Mouse (Mus musculus) brain, embryonic 14.5 days (tissue): ENCODE measurements around the gene Gm12887.

Experiments
- CTCF ChIP-seq: fragments of 200-500 bp; IDR thresholded peaks from 2 replicates; pipeline ENCODE4 v1.5.1; 2012; ENCODE audit warnings: inconsistent platforms, mild to moderate bottlenecking, moderate library complexity, borderline replicate concordance; ENCODE audit not compliant: insufficient read depth, insufficient read length; ENCODE audit errors: extremely low read depth
- POLR2A ChIP-seq: fragments of 200-500 bp; IDR thresholded peaks from 2 replicates; pipeline ENCODE4 v1.6.1; 2012; ENCODE audit warnings: mild to moderate bottlenecking, inconsistent platforms, borderline replicate concordance; ENCODE audit not compliant: poor library complexity, insufficient read depth, insufficient read length, severe bottlenecking; ENCODE audit errors: extremely low read depth

- no peak for TF ChIP-seq CTCF
- no peak for TF ChIP-seq POLR2A
These were observed 35.1 kb upstream of the Gm12887 start for GRCm38 (mm10) chr4:121657040-121657439.
